Mouse (Mus musculus) heart, adult 10 weeks (tissue): Measurements from ENCODE around the gene Timm23. TPM values are rescaled to one million over a fixed set of nuclear protein-coding genes. Genes with fewer than 3 reads are reported as not detected.

Source experiments
- polyA plus RNA-seq: library from polyadenylated mRNA; stranded (reverse); fragments of 350-450 nt; fragmentation: Illumina TruSeq; extraction: RNeasy Lipid Tissue Mini Kit (QIAGEN cat#74804); gene quantifications from one replicate; pipeline ENCODE4 v1.2.3, GENCODE M21; 2014; ENCODE audit warnings: low read depth, low replicate concordance

Timm23 gene
- 355 TPM for polyA plus RNA-seq

GRCm38 (mm10) chr14:32201791-32202451 is at the start of gene Timm23, which contains the start of gene Parg:
Gene Timm23 (minus strand): TSS chr14:32201898.
Gene Parg (plus strand): TSS chr14:32201949.

GRCm38 (mm10) chr14:32159690-32160246 is 41.9 kb downstream of the Timm23 start, which contains the start of gene Ncoa4:
Gene Ncoa4 (plus strand): TSS chr14:32159865.

GRCm38 (mm10) chr14:32141723-32142122 is 60.0 kb downstream of the Timm23 start, which contains the start of gene Msmb:
Gene Msmb (plus strand): TSS chr14:32142023.

Other genes with a start within 250 kb of the Timm23 start
- 17.4 TPM for gene Galnt15, start 172.9 kb downstream of the Timm23 start, polyA plus RNA-seq
- 68.9 TPM for gene Oxnad1, start 116.5 kb downstream of the Timm23 start, polyA plus RNA-seq
- gene Dph3, start 116.2 kb downstream of the Timm23 start, polyA plus RNA-seq, result 80.0 TPM
- not detected for gene Msmb, start 59.9 kb downstream of the Timm23 start, polyA plus RNA-seq
- gene Ncoa4, start 42.0 kb downstream of the Timm23 start, polyA plus RNA-seq, result 70.5 TPM
- 14.2 TPM for gene Parg, start 51 bp upstream of the Timm23 start, polyA plus RNA-seq
- 110 TPM for gene Ogdhl, start 120.1 kb upstream of the Timm23 start, polyA plus RNA-seq
- gene 1700024G13Rik, start 186.5 kb upstream of the Timm23 start, polyA plus RNA-seq, result not detected